Mouse (Mus musculus) spleen, adult 2 months (tissue): ENCODE data around the gene Gmppb.

Source experiments
- CTCF ChIP-seq: fragments of 200-500 bp; IDR thresholded peaks from 2 replicates; pipeline ENCODE4 v1.5.1; 2011; ENCODE audit warnings: mild to moderate bottlenecking, inconsistent platforms; ENCODE audit not compliant: insufficient read depth, insufficient read length, insufficient replicate concordance; ENCODE audit errors: extremely low read depth
- POLR2A ChIP-seq: fragments of 200-500 bp; IDR thresholded peaks from 2 replicates; pipeline ENCODE4 v1.6.1; 2011; ENCODE audit warnings: low read depth, low read length, inconsistent platforms

DNA sequence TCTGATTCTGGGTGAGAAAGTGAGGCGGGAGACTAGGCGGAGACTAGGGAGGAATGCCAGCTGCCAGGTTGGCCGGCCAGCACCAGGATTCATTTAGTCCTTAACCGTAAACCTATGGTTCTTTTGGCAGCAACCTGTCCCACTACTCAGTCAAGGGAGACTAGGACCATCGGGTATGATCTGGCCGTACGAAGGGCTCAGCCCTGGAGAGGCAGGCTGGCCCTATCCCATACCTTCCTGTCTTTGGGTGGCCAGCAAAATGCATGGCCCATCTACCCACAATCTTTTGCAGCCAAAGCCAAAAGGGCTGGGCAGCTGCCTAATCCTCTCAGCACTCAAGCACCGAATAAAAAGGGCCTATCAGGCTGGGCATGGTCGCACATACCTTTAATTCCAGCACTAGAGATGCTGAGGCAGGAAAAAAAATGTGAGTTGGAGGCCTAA, 23.5 kb downstream of the Gmppb start:
- TF ChIP-seq CTCF = no peak
- no peak for TF ChIP-seq POLR2A
